Mouse (Mus musculus) bone marrow, adult 2 months (tissue): Measurements from ENCODE around the gene Inmt. TPM values are rescaled to one million over a fixed set of nuclear protein-coding genes. Genes with fewer than 3 reads are reported as not detected.

ENCODE experiments used
- H3K27ac ChIP-seq: fragments of 200-500 bp; 2 replicates; pipeline ENCODE4 v1.5.1; 2012; ENCODE audit warnings: low read depth, mild to moderate bottlenecking, control low read depth, inconsistent platforms, low read length; ENCODE audit not compliant: control insufficient read depth, poor library complexity, insufficient read depth
- H3K4me1 ChIP-seq: fragments of 200-500 bp; 2 replicates; pipeline ENCODE4 v1.6.1; 2011; ENCODE audit warnings: low read length; ENCODE audit not compliant: control insufficient read depth, insufficient read depth
- H3K4me3 ChIP-seq: fragments of 200-500 bp; replicated peaks from 2 replicates; pipeline ENCODE3; 2011; ENCODE audit warnings: mild to moderate bottlenecking, low read depth, low read length, control low read depth; ENCODE audit not compliant: control insufficient read depth
- CTCF ChIP-seq: fragments of 200-500 bp; IDR thresholded peaks from 2 replicates; pipeline ENCODE4 v1.5.1; 2011; ENCODE audit warnings: low read length, control low read depth; ENCODE audit not compliant: control insufficient read depth, insufficient read depth
- POLR2A ChIP-seq: fragments of 200-500 bp; IDR thresholded peaks from 2 replicates; pipeline ENCODE4 v1.6.1; 2011; ENCODE audit warnings: low read depth, mild to moderate bottlenecking, control low read depth, low read length, borderline replicate concordance; ENCODE audit not compliant: control insufficient read depth
- WGBS: fragments of 180-500 bp; shearing (Covaris S2); methylation state at CpG from one replicate; pipeline ENCODE4 v1.1.7; 2018; 5-methylcytosine and 5-hydroxymethylcytosine counted together
- polyA plus RNA-seq: library from polyadenylated mRNA; stranded (reverse); fragments of >200 nt; gene quantifications from 2 replicates; pipeline ENCODE4 v1.2.4, GENCODE M21; 2011; ENCODE audit warnings: low replicate concordance; ENCODE audit not compliant: missing spikeins, insufficient read depth, insufficient read length

The Inmt gene
- polyA plus RNA-seq, 1 experiment, result 14.7 TPM

GRCm38 (mm10) chr6:55161311-55161761 lies 13.5 kb downstream of the Inmt start:
- TF ChIP-seq POLR2A (no peak), CTCF (no peak)
- no peak overlapping the region for H3K27ac ChIP-seq
- 20% methylated on average over 5 of the region's 5 CpGs for WGBS
- no peaks in the 10 kb centered on the region for H3K4me1 ChIP-seq
- H3K4me3 ChIP-seq, result no peak overlapping the region

- Histone ChIP-seq H3K4me1 (no peaks in the 10 kb centered on the region), H3K4me3 (no peak overlapping the region), H3K27ac (no peak overlapping the region)
- 61% methylated on average over 1 of the region's 1 CpGs for WGBS
- TF ChIP-seq CTCF (no peak), POLR2A (no peak)
These were observed 15.6 kb downstream of the Inmt start for GRCm38 (mm10) chr6:55159256-55159655.

- WGBS, result 79% methylated on average over 3 of the region's 3 CpGs
- no peaks in the 10 kb centered on the region for H3K4me1 ChIP-seq
These were observed 22.6 kb downstream of the Inmt start for GRCm38 (mm10) chr6:55152226-55152625.

GRCm38 (mm10) chr6:55146138-55146537 lies 28.7 kb downstream of the Inmt start:
- no peak overlapping the region for H3K4me3 ChIP-seq
- WGBS, result 60% methylated on average over 4 of the region's 4 CpGs
- no peak for TF ChIP-seq CTCF
- TF ChIP-seq POLR2A, result no peak

More at GRCm38 (mm10) chr6:55152226-55152625, 22.6 kb downstream of the Inmt start:
- no peak for TF ChIP-seq POLR2A
- no peak for TF ChIP-seq CTCF
- Histone ChIP-seq H3K27ac (no peak overlapping the region), H3K4me3 (no peak overlapping the region)

GRCm38 (mm10) chr6:55145285-55145684 lies 29.6 kb downstream of the Inmt start:
- H3K27ac ChIP-seq, result no peak overlapping the region
- no peaks in the 10 kb centered on the region for H3K4me1 ChIP-seq
- TF ChIP-seq POLR2A, result no peak
- no peak for TF ChIP-seq CTCF
- 61% methylated on average over 5 of the region's 5 CpGs for whole genome bisulfite sequencing
- no peak overlapping the region for H3K4me3 ChIP-seq

More at GRCm38 (mm10) chr6:55146138-55146537, 28.7 kb downstream of the Inmt start:
- no peak overlapping the region for H3K27ac ChIP-seq
- no peaks in the 10 kb centered on the region for H3K4me1 ChIP-seq

- no peaks in the 10 kb centered on the region for H3K4me1 ChIP-seq
- TF ChIP-seq POLR2A, result no peak
- no peak overlapping the region for H3K4me3 ChIP-seq
These were observed 36.5 kb downstream of the Inmt start for GRCm38 (mm10) chr6:55138343-55138742.

GRCm38 (mm10) chr6:55133425-55133824 lies 41.4 kb downstream of the Inmt start:
- Histone ChIP-seq H3K27ac (no peak overlapping the region), H3K4me3 (no peak overlapping the region), H3K4me1 (no peaks in the 10 kb centered on the region)
- WGBS, result 97% methylated on average over 1 of the region's 1 CpGs
- no peak for TF ChIP-seq POLR2A
- no peak for TF ChIP-seq CTCF

More at GRCm38 (mm10) chr6:55138343-55138742, 36.5 kb downstream of the Inmt start:
- no peak overlapping the region for H3K27ac ChIP-seq

GRCm38 (mm10) chr6:55132794-55133193 lies 42.0 kb downstream of the Inmt start, which contains the start of gene Crhr2:
TSS of gene Crhr2 (minus strand) at chr6:55133016.
- H3K27ac ChIP-seq, result no peak within 1 kb of the TSS; the same call in 1 of the 2 replicates
- no peaks in the 10 kb centered on the region for H3K4me1 ChIP-seq
- TF ChIP-seq CTCF (no peak), POLR2A (no peak)
- no peak within 1 kb of the TSS for H3K4me3 ChIP-seq
- 63% methylated on average over 10 of the region's 10 CpGs for WGBS

- no peaks in the 10 kb centered on the region for H3K4me1 ChIP-seq
- 70% methylated on average over 4 of the region's 4 CpGs for WGBS
- no peak overlapping the region for H3K27ac ChIP-seq
- no peak overlapping the region for H3K4me3 ChIP-seq
- no peak for TF ChIP-seq POLR2A
These were observed 43.5 kb downstream of the Inmt start for GRCm38 (mm10) chr6:55131301-55131700.
